Mouse (Mus musculus) embryonic stem cell, embryonic (primary cell): ENCODE data around the gene Dgat2.

ENCODE experiments used
- CTCF ChIA-PET, 4 experiments: fragments of 300-600 bp in 2 of 4; fragments of 350-600 bp in 2 of 4; sonication (Branson Sonifier 250); formaldehyde crosslinking; loops; one replicate each; lab custom pipeline; 2022; ENCODE audit warnings: inconsistent platforms in 2 of 4; lab: Charles Lee
- POLR2A ChIA-PET, 4 experiments: fragments of 300-600 bp in 2 of 4; fragments of 350-600 bp in 2 of 4; sonication (Branson Sonifier 250); formaldehyde crosslinking; loops; one replicate each; lab custom pipeline; 2022; ENCODE audit warnings: antibody characterized with exemption in 4 of 4, inconsistent platforms in 1 of 4; lab: Charles Lee

Dgat2 gene

GRCm38 (mm10) chr7:99206364-99206763 lies 23.8 kb upstream of the Dgat2 start:
- CTCF ChIA-PET = interaction anchor here in 1 of 4 experiments (0.6 kb wide), 2 partner anchors 23 to 607 kb away, joined by 3 to 7 read pairs; no protein-coding TSS in a partner anchor
- POLR2A ChIA-PET = interaction anchor here in 1 of 4 experiments (0.9 kb wide), 1 partner anchor 29 kb away, joined by 3 read pairs; no protein-coding TSS in a partner anchor

DNA sequence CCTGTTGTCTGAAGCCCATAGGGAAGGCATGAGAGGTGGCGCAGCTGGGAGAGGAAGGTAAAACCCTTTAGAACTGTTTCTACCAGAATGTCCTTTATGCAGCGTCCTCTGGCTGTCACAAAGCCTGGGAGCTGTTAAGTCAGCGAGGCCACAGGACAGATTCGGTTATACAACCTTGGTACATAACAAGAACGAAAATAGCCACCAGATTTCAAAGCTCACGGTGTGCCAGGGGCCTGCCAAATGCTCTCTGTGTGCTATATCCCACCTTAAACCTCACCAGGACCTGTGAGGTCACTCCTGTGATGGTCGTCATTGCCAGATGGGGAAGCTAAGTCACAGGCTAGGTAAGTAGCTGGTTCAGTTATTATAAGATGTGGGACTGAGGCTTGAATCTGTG lies 19.6 kb upstream of the Dgat2 start:
- CTCF ChIA-PET = interaction anchor here in 1 of 4 experiments (1.1 kb wide), 1 partner anchor 51 kb away, joined by 3 read pairs; no protein-coding TSS in a partner anchor

GRCm38 (mm10) chr7:99200290-99200689 lies 17.8 kb upstream of the Dgat2 start:
- CTCF ChIA-PET = interaction anchor here in 1 of 4 experiments (0.6 kb wide), 1 partner anchor 29 kb away, joined by 4 read pairs; no protein-coding TSS in a partner anchor

More for the DNA sequence above, 19.6 kb upstream of the Dgat2 start:
- POLR2A ChIA-PET = interaction anchor here in 3 of 4 experiments (0.6 to 1.1 kb wide), 3 partner anchors 20 to 34 kb away, joined by 3 to 5 read pairs (median 3); partner anchors contain the start of gene Dgat2 (in 1 of the 3)

DNA sequence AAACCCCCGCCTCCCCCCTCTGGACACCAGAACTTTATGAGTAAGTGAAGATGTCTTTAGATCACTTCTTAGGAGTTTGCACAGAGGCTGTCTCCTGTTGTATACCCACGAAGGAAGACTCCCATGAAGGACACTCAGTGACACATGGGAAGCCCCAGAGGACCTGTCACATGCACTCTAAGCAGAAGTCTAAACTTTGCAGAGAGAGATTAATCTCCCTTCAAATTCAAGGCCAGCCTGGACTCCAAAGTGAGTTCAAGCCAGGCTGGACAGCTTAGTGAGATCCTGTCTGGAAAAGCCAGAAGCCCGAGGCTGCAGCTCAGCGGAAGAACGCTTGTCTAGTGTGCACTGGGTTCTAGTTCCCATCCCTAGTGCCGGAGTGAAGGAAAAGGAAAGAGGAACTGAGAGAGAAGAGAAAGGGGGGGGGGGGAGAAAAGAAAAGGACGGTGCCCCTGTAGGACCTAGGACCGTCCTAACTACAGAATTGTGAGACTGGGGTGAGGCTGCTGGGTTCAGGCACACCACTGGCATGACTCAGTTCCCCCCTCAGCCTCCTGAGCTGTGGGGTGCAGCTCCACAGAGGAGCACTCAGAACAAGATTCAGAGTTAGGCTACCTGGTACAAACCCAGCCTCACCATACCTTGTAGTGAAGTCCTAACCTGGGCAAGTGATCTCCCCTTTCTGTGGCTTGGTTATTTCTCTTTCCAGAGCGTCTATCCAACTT lies 17.1 kb upstream of the Dgat2 start:
- POLR2A ChIA-PET = interaction anchor here in 1 of 4 experiments (0.6 to 1.8 kb wide), 4 partner anchors 13 to 374 kb away, joined by 3 to 5 read pairs (median 3); no protein-coding TSS in a partner anchor
- CTCF ChIA-PET = interaction anchor here in 2 of 4 experiments (0.6 to 0.7 kb wide), 3 partner anchors 19 to 52 kb away, joined by 4 to 7 read pairs (median 5); no protein-coding TSS in a partner anchor

More at GRCm38 (mm10) chr7:99200290-99200689, 17.8 kb upstream of the Dgat2 start:
- POLR2A ChIA-PET = interaction anchor here in 2 of 4 experiments (0.6 to 1.8 kb wide), 4 partner anchors 12 to 858 kb away, joined by 3 to 5 read pairs (median 4); partner anchors contain the start of gene Dgat2 (in 1 of the 2)

DNA sequence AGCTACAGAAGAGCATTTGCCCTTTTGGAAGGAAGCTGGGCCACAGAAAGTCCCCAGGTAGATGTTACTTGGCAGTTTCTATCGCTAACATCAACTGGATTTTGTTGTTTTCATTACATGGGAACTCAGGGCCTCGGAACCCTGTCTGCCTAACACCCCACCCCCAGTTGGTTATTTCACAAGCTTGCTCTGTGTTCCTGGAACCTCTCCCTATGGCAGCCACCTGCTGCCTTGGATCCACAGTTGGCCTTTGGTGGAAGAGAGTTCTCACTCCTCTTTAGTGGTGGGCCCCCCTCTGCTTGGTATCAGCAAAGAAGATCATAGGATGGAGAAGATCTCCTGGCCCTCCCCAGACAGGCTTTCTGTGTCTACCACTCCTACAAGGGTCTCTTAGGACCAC lies 16.3 kb upstream of the Dgat2 start:
- POLR2A ChIA-PET = interaction anchor here in 1 of 4 experiments (1.2 kb wide), 1 partner anchor 26 kb away, joined by 3 read pairs; no protein-coding TSS in a partner anchor

DNA sequence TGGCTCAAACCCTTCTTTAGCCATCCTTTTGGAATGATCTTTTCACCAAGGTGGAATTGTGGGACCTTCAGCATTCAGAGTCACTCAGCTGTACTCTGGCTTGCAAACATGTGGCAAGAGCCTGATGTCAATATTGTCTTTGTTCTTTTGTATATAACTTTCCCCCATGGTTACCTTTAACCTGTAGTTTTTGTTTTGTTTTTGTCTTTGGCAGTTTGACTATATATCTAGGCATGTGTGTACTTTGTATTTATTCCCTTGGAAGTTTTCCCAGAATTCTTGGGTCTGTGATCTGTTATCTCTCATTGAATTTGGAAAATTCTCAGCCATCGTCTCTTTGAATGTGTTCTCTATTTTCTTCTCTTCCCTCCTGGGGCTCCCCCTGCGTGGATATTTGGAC lies 12.0 kb upstream of the Dgat2 start:
- POLR2A ChIA-PET = interaction anchor here in 1 of 4 experiments (1.4 kb wide), 1 partner anchor 113 kb away, joined by 3 read pairs; no protein-coding TSS in a partner anchor

More for the DNA sequence above, 16.3 kb upstream of the Dgat2 start:
- CTCF ChIA-PET = interaction anchor here in 1 of 4 experiments (1.2 kb wide), 1 partner anchor 63 kb away, joined by 3 read pairs; no protein-coding TSS in a partner anchor

DNA sequence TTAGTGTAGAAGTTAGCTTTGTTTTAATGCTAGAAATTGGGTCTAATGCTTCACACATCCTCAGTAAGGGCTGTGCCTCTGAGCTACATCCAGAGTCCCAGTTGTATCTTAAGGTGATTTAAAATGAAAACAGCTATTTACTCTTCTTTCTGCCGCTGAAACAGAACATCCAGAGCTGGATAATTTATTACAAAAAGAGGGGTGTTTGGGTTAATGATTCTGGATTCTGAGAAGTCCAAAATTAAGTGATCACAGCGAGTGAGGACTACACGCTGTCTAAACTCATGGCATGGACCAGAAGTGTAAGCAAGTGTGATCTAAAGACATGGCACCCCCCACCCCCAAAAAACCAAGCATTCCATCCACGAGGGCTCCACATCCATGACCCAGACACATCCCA lies 11.4 kb upstream of the Dgat2 start:
- CTCF ChIA-PET = interaction anchor here in 1 of 4 experiments (0.6 kb wide), 1 partner anchor 130 kb away, joined by 5 read pairs; no protein-coding TSS in a partner anchor
- POLR2A ChIA-PET = no interaction called here

More for the DNA sequence above, 12.0 kb upstream of the Dgat2 start:
- CTCF ChIA-PET = no interaction called here

GRCm38 (mm10) chr7:99191411-99191810 lies 8.9 kb upstream of the Dgat2 start:
- ChIA-PET POLR2A (interaction anchor here in 3 of 4 experiments (0.7 to 1.9 kb wide), 3 partner anchors 9 to 661 kb away, joined by 4 to 11 read pairs (median 6); partner anchors contain the start of gene Dgat2 (in 1 of the 3)), CTCF (interaction anchor here in 1 of 4 experiments (0.7 kb wide), 1 partner anchor 164 kb away, joined by 3 read pairs; no protein-coding TSS in a partner anchor)

DNA sequence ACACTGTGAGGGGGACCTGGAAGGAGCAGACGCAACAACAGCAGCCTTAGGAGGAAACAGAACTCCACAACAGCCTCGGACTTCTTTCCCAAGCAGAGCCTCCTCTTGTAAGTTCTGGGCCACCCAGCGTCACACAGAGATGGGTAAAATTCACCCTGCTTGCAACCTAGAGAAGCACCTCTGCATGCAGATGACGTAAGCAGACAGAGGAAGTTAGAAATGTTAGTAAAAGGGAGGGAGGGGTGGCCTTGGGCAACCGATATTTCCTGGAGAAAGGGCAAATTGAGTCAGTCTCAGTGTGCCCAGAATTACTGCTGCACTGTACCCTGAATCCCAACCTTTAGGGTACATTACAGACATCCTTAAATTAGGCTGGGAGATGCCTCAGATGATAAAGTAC lies 7.4 kb upstream of the Dgat2 start:
- POLR2A ChIA-PET = no interaction called here
- CTCF ChIA-PET = interaction anchor here in 1 of 4 experiments (2.6 kb wide), 1 partner anchor 39 kb away, joined by 7 read pairs; no protein-coding TSS in a partner anchor

DNA sequence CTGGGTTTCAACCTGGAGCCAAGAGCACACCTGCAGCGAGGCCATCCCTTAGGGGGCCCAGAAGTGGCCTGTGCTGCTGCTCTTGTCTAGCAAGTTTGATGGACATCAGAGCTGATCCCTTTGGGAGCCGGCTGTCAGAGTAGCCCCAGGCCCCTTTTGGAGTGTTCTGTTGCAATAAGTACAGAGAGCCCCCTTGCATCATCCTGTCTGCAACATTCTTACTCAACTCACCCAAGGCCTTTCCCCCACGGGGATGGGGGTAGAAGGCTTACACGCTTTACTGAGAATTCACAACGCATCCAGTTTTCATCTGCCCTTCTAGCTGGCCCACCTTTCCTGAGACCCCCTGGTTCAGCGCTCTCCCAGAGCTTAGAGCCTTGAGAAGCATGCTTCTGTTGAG lies 6.1 kb upstream of the Dgat2 start:
- CTCF ChIA-PET = interaction anchor here in 1 of 4 experiments (0.5 to 2.6 kb wide), 2 partner anchors 10 to 38 kb away, joined by 4 to 7 read pairs; no protein-coding TSS in a partner anchor
- POLR2A ChIA-PET = no interaction called here

- ChIA-PET CTCF (interaction anchor here in 1 of 4 experiments (2.6 kb wide), 1 partner anchor 36 kb away, joined by 7 read pairs; no protein-coding TSS in a partner anchor), POLR2A (interaction anchor here in 1 of 4 experiments (0.6 kb wide), 1 partner anchor 837 kb away, joined by 3 read pairs; no protein-coding TSS in a partner anchor)
These were observed 4.9 kb upstream of the Dgat2 start for GRCm38 (mm10) chr7:99187451-99187850.

GRCm38 (mm10) chr7:99185405-99185804 lies 2.9 kb upstream of the Dgat2 start:
- ChIA-PET CTCF (interaction anchor here in 2 of 4 experiments (0.7 to 1.2 kb wide), 2 partner anchors 148 to 838 kb away, joined by 3 read pairs; no protein-coding TSS in a partner anchor), POLR2A (no interaction called here)

DNA sequence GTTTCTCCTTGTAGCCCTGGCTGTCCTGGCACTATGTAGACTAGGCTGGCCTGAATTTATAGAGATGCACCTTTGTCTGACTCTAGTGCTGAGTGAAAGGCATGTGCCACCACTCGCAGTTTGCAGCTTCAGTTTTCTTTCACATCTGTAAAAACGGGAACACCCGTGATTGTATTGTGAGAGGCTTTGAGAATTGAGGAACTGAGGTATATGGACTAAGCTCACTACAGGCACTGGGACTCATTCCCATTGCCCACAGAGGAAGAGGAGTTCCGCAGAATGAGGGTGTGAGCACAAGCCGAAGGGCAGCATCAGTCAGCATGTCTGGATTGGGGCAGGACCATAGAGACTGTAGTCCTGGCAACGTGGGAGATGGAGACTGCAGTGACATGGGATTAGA lies 1.2 kb upstream of the Dgat2 start:
- ChIA-PET POLR2A (interaction anchor here in 2 of 4 experiments (0.7 to 4.0 kb wide), 6 partner anchors 9 to 47 kb away, joined by 3 to 16 read pairs (median 6); partner anchors contain the start of gene Uvrag (in 1 of the 2)), CTCF (no interaction called here)

GRCm38 (mm10) chr7:99181619-99182431 lies 694 bp downstream of the Dgat2 start:
- ChIA-PET CTCF (interaction anchor here (0.6 to 1.5 kb wide), 8 partner anchors 30 to 344 kb away, joined by 3 to 5 read pairs (median 3); no protein-coding TSS in a partner anchor), POLR2A (interaction anchor here in 3 of 4 experiments (0.6 to 4.0 kb wide), 27 partner anchors 8 to 714 kb away, joined by 3 to 16 read pairs (median 4); partner anchors contain the start of genes Uvrag (in 2 of the 3) and Rps3 (in 1 of the 3))

DNA sequence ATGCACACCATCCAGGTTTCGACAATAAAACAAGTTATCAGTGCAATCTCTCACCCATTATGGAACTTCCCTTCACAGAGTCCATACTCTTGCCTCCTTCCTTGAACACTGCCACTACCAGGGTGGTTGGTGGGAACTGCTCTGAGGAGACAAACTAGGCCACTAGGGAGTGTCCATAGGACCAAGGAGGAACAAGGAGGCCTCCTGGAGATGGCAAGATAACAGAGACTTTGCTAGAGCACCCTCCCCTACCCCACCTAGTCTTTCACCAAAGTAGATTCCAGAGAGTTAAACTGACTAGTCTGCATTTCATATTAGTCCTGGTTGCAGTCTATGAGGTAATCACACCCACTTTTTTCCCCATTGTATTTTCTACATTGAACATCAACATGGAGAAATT lies 2.4 kb downstream of the Dgat2 start:
- POLR2A ChIA-PET = interaction anchor here in 2 of 4 experiments (0.7 to 4.0 kb wide), 2 partner anchors 15 to 39 kb away, joined by 3 to 16 read pairs; partner anchors contain the start of gene Uvrag (in 1 of the 2)
- CTCF ChIA-PET = interaction anchor here in 1 of 4 experiments (0.6 to 0.9 kb wide), 2 partner anchors 49 to 406 kb away, joined by 3 to 7 read pairs; no protein-coding TSS in a partner anchor

GRCm38 (mm10) chr7:99179271-99179670 lies 3.2 kb downstream of the Dgat2 start:
- ChIA-PET POLR2A (interaction anchor here in 1 of 4 experiments (0.7 to 0.9 kb wide), 2 partner anchors 14 to 31 kb away, joined by 3 read pairs; no protein-coding TSS in a partner anchor), CTCF (no interaction called here)

GRCm38 (mm10) chr7:99177386-99177785 lies 5.1 kb downstream of the Dgat2 start:
- POLR2A ChIA-PET = no interaction called here
- CTCF ChIA-PET = interaction anchor here in 1 of 4 experiments (1.5 kb wide), 1 partner anchor 26 kb away, joined by 3 read pairs; no protein-coding TSS in a partner anchor
